Mouse (Mus musculus) gastrocnemius, postnatal 10 days (tissue): ENCODE data around the gene Zc3h7a. TPM values are rescaled to one million over a fixed set of nuclear protein-coding genes. Genes with fewer than 3 reads are reported as not detected.

ENCODE experiments used
- microRNA-seq, 2 experiments: library from miRNA; unstranded; fragments of <30 nt; microRNA quantifications; one replicate each; pipeline ENCODE4 v1.2.0; 2021
- total RNA-seq, 2 experiments: library from RNA; stranded (reverse); gene quantifications; 2 replicates each; pipeline ENCODE4 v1.2.3; 2021

The Zc3h7a gene
- total RNA-seq, 2 experiments from 2014 or later, result 26.9 to 45.7 TPM

Small RNA genes lying within 50 kb of the gene (microRNA-seq; reads per million reads assigned to microRNA genes)
- 5.1 to 14.3 reads per million in 2 experiments for gene Gm23935

Other genes starting within 250 kb of the Zc3h7a start
- 10 to 100 TPM; 14.1 to 17.6 TPM for gene Snn, start 115.4 kb downstream of the Zc3h7a start, total RNA-seq
- 10 to 100 TPM; 25.5 to 25.7 TPM for gene Litaf, start 110.2 kb downstream of the Zc3h7a start, total RNA-seq
- 10 to 100 TPM in 1 of 2 experiments, 1 to 10 TPM in 1; 9.3 to 14.1 TPM for gene Txndc11, start 41.7 kb downstream of the Zc3h7a start, total RNA-seq
- gene Rsl1d1, start 26.9 kb upstream of the Zc3h7a start, total RNA-seq, result 10 to 100 TPM; 64.1 to 66.7 TPM
- gene Gspt1, start 77.9 kb upstream of the Zc3h7a start, total RNA-seq, result 10 to 100 TPM; 69.9 to 73.9 TPM
- gene Tnfrsf17, start 137.4 kb upstream of the Zc3h7a start, total RNA-seq, result under 1 TPM in 1 of 2 experiments, not detected in 1; 0.31 TPM
- 10 to 100 TPM; 12.9 to 16.0 TPM for gene Snx29, start 146.5 kb upstream of the Zc3h7a start, total RNA-seq